In the genomic region with DNA sequence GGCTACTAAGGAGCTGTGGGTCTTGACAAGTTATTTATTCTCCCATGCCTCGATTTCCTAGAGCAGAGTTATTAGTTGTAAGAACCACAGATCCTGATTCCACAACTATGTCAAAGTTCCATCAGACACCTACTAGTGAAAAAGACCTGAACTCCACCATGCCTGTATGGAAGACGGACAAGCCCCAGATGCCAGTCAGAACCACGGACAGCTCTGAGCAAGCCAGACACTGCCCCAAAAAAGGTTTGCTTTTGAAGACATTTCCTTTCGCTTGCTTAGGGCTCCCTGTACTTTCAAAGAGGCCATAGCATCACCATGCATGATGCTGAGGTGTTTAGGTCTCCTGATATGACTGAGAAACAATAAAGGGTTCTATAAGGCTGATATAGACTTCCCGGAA, we compare ENCODE assay signal across 14 mouse cellular contexts.
DNase-seq lines count a peak whose midpoint lies in the region; ATAC-seq and TF ChIP-seq lines count a peak whose summit lies in the region.
"Had no signal": no experiment of that assay in that cellular context is flagged by ENCODE, and none has a peak within 500 bp of the region (broad histone marks: within the 10 kb centered on the region; RNA-seq: fewer than 3 reads in every experiment).

No protein-coding gene starts in this region.

- H3K27ac ChIP-seq in heart, adult 2 months, result no peak overlapping the region
- no peak overlapping the region for H3K27ac ChIP-seq in midbrain, embryonic 11.5 days (ENCODE audit: low read depth, low read length)

- H3K36me3 ChIP-seq in heart, adult 2 months (ENCODE audit: control insufficient read depth, insufficient read depth, low read length), result no peaks in the 10 kb centered on the region
- no peaks in the 10 kb centered on the region for H3K36me3 ChIP-seq in midbrain, embryonic 11.5 days (ENCODE audit: control insufficient read depth, insufficient read depth, low read length)

- peak; percentile 8 to 27 for DNase-seq in heart, postnatal 10 days
- no peak for DNase-seq in heart, adult 2 months
- peak; percentile 7 for DNase-seq in ovary, postnatal 14 days (ENCODE audit: low spot score)
- no peak for DNase-seq in ovary, postnatal 10 days (ENCODE audit: low spot score)
- peak; percentile 24 for DNase-seq in embryo, embryonic 11.5 days (ENCODE audit: low read depth, low spot score)
- DNase-seq in gastrocnemius, adult 8-10 months (ENCODE audit: low spot score in 2 of 2), result no peak
- no peak for DNase-seq in layer of hippocampus, postnatal 10 days (ENCODE audit: low spot score in 2 of 2)
- DNase-seq in midbrain, embryonic 11.5 days (ENCODE audit: low spot score, missing footprints), result no peak
- DNase-seq: adrenal gland, postnatal 25 days; cerebellum, postnatal 36 days; kidney, adult 11 months; liver, postnatal 0 days had no signal

- TF ChIP-seq EP300 in heart, adult 2 months (IDR thresholded peaks at IDR 0.05; ENCODE audit: insufficient read depth, low read depth, low read length), result no peak

- ATAC-seq in midbrain, embryonic 11.5 days (ENCODE audit: low FRiP score), result no peak
- ATAC-seq: liver, postnatal 0 days; Patski had no signal

- H3K9ac ChIP-seq in heart, adult 2 months (ENCODE audit: low read depth, low read length), result no peak overlapping the region
- no peak overlapping the region for H3K9ac ChIP-seq in midbrain, embryonic 11.5 days (ENCODE audit: low read length)
- H3K9ac ChIP-seq: liver, postnatal 0 days had no signal

- TF ChIP-seq POLR2A in heart, adult 2 months (IDR thresholded peaks at IDR 0.05; ENCODE audit: insufficient read depth, low read depth, low read length), result no peak

- WGBS in heart, adult 2 months, result 47% methylated on average over 5 of the region's 5 CpGs
- 64% methylated on average over 5 of the region's 5 CpGs for WGBS in midbrain, embryonic 11.5 days

- intact Hi-C loops in heart, postnatal 10 days (cut with DNase I), result no loop called here
- intact Hi-C loops in heart, adult 2 months (cut with DNase I), result no loop called here

- no peaks in the 10 kb centered on the region for H3K4me1 ChIP-seq in heart, adult 2 months (ENCODE audit: control insufficient read depth, insufficient read depth, low read length)
- H3K4me1 ChIP-seq in midbrain, embryonic 11.5 days (ENCODE audit: control insufficient read depth, insufficient read depth, low read length), result no peaks in the 10 kb centered on the region
- H3K4me1 ChIP-seq: megakaryocyte, embryonic 14.5 days had no signal

- TF ChIP-seq CTCF in heart, adult 2 months (IDR thresholded peaks at IDR 0.05), result no peak

- no peak overlapping the region for H3K4me2 ChIP-seq in midbrain, embryonic 11.5 days

- no peaks in the 10 kb centered on the region for H3K9me3 ChIP-seq in midbrain, embryonic 11.5 days (ENCODE audit: control insufficient read depth, low read length)

- no peaks in the 10 kb centered on the region for H3K27me3 ChIP-seq in heart, adult 2 months (ENCODE audit: control insufficient read depth, insufficient read depth, low read length)
- no peaks in the 10 kb centered on the region for H3K27me3 ChIP-seq in midbrain, embryonic 11.5 days (ENCODE audit: control insufficient read depth, insufficient read depth, low read length)
- H3K27me3 ChIP-seq: megakaryocyte, embryonic 14.5 days; Patski had no signal

- H3K79me2 ChIP-seq in heart, adult 2 months (replicated peaks; ENCODE audit: control insufficient read depth, insufficient read depth, low read length), result no peaks in the 10 kb centered on the region

- H3K4me3 ChIP-seq in heart, adult 2 months, result no peak overlapping the region
- no peak overlapping the region for H3K4me3 ChIP-seq in midbrain, embryonic 11.5 days (ENCODE audit: low read depth, low read length)
- H3K4me3 ChIP-seq: megakaryocyte, embryonic 14.5 days had no signal

Comparison
In these comparisons a context has a peak if more than half of its experiments do, and no peak if none do; other contexts are left out.
1. DNase-seq: peak in heart, postnatal 10 days (2 of 2), ovary, postnatal 14 days (single experiment) and embryo, embryonic 11.5 days (single experiment); none in heart, adult 2 months (0 of 2), ovary, postnatal 10 days (single experiment), gastrocnemius, adult 8-10 months (0 of 2), layer of hippocampus, postnatal 10 days (0 of 2) and midbrain, embryonic 11.5 days (single experiment).